Mouse (Mus musculus) olfactory bulb, adult 2 months (tissue): ENCODE data around the gene A230072I06Rik.

ENCODE experiments used
- CTCF ChIP-seq: fragments of 200-500 bp; IDR thresholded peaks from 2 replicates; pipeline ENCODE4 v1.5.1; 2012; ENCODE audit warnings: low read depth, mild to moderate bottlenecking, low read length, moderate library complexity; ENCODE audit not compliant: insufficient read depth
- POLR2A ChIP-seq: fragments of 200-500 bp; IDR thresholded peaks from 2 replicates; pipeline ENCODE4 v1.6.1; 2012; ENCODE audit warnings: mild to moderate bottlenecking, low read depth, low read length, moderate library complexity; ENCODE audit not compliant: insufficient read depth

DNA sequence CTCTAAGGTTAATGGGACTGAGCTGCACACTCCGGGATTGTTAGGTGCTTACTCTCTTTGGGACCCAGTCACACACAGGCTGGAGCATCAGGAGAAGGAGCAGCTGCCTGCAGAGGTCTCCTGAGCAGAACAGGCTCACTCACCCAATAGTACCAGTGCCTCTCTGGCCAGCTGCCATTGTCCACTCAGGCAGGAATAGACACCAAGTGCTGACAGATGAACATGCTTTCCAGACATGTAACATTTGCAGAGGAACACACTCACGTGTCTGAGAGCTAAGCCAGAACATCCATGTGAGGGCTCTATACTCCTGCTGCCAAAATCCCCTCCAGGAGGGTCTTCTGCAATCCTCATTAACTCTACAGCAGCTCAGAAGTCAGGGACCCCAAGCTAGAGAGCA, 18.7 kb upstream of the A230072I06Rik start:
- TF ChIP-seq CTCF (no peak), POLR2A (no peak)
